Mouse (Mus musculus) intestine, embryonic 15.5 days (tissue): ENCODE results near the gene Rubcn. TPM values are rescaled to one million over a fixed set of nuclear protein-coding genes. Genes with fewer than 3 reads are reported as not detected.

Experiments used
- ATAC-seq: fragments of 200-750 bp; cut with Nextera tagmentation; 2 replicates; pipeline ENCODE4 v1.8.0; 2017; ENCODE audit warnings: moderate TSS enrichment, moderate library complexity
- H3K27ac ChIP-seq: fragments of 300-500 bp; sonication (generic); 2 replicates; pipeline ENCODE4 v1.5.1; 2015; ENCODE audit warnings: mild to moderate bottlenecking, inconsistent platforms
- H3K27me3 ChIP-seq: fragments of 300-500 bp; sonication (generic); replicated peaks from 2 replicates; pipeline ENCODE4 v1.6.1; 2015; ENCODE audit warnings: inconsistent platforms
- H3K36me3 ChIP-seq: fragments of 300-500 bp; sonication (generic); 2 replicates; pipeline ENCODE4 v1.6.1; 2015; ENCODE audit warnings: inconsistent platforms
- H3K4me1 ChIP-seq: fragments of 300-500 bp; sonication (generic); replicated peaks from 2 replicates; pipeline ENCODE4 v1.6.1; 2015; ENCODE audit warnings: inconsistent platforms
- H3K4me2 ChIP-seq: fragments of 300-500 bp; sonication (generic); replicated peaks from 2 replicates; pipeline ENCODE4 v1.6.1; 2015; ENCODE audit warnings: mild to moderate bottlenecking, inconsistent platforms
- H3K4me3 ChIP-seq: fragments of 300-500 bp; sonication (generic); replicated peaks from 2 replicates; pipeline ENCODE4 v1.5.1; 2015; ENCODE audit warnings: inconsistent platforms
- H3K9ac ChIP-seq: fragments of 300-500 bp; sonication (generic); 2 replicates; pipeline ENCODE4 v1.6.1; 2015; ENCODE audit warnings: inconsistent platforms
- H3K9me3 ChIP-seq: fragments of 300-500 bp; sonication (generic); 2 replicates; pipeline ENCODE4 v1.6.1; 2016; ENCODE audit warnings: inconsistent platforms
- WGBS: fragments of 180-500 bp; shearing (Covaris S2); methylation state at CpG from one replicate; pipeline ENCODE4 v1.1.7; 2015; 5-methylcytosine and 5-hydroxymethylcytosine counted together
- polyA plus RNA-seq: library from polyadenylated mRNA; unstranded; fragments of >200 nt; fragmentation: Nextera tagmentation; extraction: Ambion mirVana; gene quantifications from 2 replicates; pipeline ENCODE4 v1.2.1, GENCODE M21; 2015

Rubcn gene
- polyA plus RNA-seq, 1 experiment from 2014 or later, result 14.3 TPM

DNA sequence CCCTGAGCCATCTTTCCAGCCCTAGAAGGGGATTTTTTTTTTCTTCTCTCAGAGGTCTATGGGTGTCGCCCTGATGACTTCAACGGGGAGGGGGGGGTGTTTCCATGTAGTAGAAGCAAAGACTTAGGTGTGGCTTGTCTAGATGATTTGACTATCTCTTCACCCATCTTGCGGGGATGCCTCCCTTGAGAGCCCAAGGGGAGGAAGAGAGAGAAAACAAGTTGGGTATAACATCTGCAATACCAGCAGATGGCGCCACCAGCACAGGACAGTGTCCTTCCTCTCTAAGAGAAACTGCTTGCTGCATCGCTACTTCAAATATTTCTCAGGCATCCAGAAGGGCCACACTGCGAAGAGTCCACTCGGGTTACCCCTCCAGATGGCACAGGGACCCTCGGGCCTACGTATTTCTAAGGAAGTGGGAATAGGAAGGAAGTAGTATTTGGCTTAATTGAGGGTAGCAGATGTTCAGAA lies 64.6 kb downstream of the Rubcn start:
- Histone ChIP-seq H3K4me1 (peaks cover 14% of the 10 kb centered on the region; the same call in 1 of the 2 replicates), H3K36me3 (no peaks in the 10 kb centered on the region), H3K27ac (no peak overlapping the region), H3K4me2 (peak overlapping the region; percentile 17), H3K4me3 (no peak overlapping the region), H3K9me3 (no peaks in the 10 kb centered on the region), H3K9ac (no peak overlapping the region), H3K27me3 (no peaks in the 10 kb centered on the region)
- ATAC-seq, result peak; percentile 46
- 1% methylated on average over 9 of the region's 9 CpGs for WGBS

DNA sequence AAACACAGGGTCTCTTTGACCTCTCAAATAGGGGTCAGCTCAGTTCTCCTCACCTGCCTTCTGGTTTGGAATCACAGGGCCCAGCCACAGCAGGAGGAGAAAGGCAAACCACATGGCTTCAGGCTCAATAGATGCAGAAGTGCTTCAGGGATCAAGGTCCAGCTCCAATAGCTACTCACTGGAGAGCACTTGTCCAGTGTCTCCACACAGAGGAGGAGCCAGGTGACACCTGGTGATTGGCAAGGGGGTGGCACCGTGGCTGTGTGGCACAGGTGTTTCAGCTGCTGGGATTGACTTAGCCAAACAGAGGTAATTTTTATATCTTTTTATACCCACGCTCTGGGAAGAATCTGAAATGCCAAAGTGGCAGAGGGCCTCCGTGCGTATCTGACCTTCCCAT lies 67.2 kb downstream of the Rubcn start, which contains the start of gene Smbd1:
Gene Smbd1 (minus strand): TSS at position 157 of the 400 bp plus-strand sequence.
- Histone ChIP-seq H3K36me3 (no peaks in the 10 kb centered on the region), H3K9ac (no peak within 1 kb of the TSS), H3K4me1 (peaks cover 17% of the 10 kb centered on the region; the same call in 1 of the 2 replicates), H3K4me2 (no peak within 1 kb of the TSS), H3K27ac (no peak within 1 kb of the TSS), H3K27me3 (no peaks in the 10 kb centered on the region), H3K4me3 (no peak within 1 kb of the TSS), H3K9me3 (no peaks in the 10 kb centered on the region)
- WGBS, result 82% methylated on average over 4 of the region's 4 CpGs
- peak; percentile 50; the same call in 1 of the 2 replicates for ATAC-seq

DNA sequence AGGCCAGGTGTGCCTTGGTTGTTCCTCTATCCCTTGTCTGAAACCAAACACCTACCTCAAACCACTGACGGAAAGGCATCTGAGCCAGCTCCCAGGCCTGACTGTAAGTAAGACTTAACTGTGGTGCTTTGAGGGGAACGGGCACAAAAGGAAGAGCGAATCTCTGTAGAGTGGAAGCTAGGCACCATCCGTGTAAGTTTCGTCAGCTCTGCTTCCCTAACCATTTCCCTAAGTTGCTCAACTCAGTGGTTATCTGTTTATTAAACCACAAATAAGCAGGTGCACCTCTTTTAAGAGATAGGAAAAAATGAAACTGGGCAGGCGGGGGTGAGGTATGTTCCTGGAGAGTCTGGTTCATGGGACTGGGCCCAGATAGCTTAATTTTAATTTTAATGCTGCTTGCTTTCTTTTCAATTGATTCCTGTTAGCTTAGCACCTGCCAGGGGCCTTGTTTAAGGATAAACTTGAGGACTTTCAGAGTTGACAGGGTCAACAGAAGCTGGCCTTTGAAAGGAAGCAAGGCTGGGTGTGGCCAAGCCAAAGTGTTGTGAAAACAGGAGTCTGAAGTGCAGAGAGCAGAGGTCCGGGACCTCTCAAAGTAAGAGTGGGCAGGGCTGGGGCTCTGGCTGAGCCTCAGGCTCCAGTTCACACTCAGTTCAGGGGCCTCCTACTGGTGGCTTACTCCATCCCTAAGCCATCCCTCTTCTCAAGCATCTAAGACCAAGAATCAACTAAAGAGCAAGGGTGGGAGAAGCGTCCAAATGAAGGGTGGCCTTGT lies 70.0 kb downstream of the Rubcn start:
- H3K9me3 ChIP-seq, result no peaks in the 10 kb centered on the region
- H3K27ac ChIP-seq, result no peak overlapping the region
- H3K36me3 ChIP-seq, result no peaks in the 10 kb centered on the region
- 54% methylated on average over 8 of the region's 8 CpGs for WGBS
- H3K27me3 ChIP-seq, result no peaks in the 10 kb centered on the region
- H3K9ac ChIP-seq, result no peak overlapping the region
- no peak overlapping the region for H3K4me3 ChIP-seq
- ATAC-seq, result peak; percentile 77
- H3K4me2 ChIP-seq, result no peak overlapping the region
- 0 out of 2 replicates have a peak, but pooled peaks cover 17% of the 10 kb centered on the region for H3K4me1 ChIP-seq

DNA sequence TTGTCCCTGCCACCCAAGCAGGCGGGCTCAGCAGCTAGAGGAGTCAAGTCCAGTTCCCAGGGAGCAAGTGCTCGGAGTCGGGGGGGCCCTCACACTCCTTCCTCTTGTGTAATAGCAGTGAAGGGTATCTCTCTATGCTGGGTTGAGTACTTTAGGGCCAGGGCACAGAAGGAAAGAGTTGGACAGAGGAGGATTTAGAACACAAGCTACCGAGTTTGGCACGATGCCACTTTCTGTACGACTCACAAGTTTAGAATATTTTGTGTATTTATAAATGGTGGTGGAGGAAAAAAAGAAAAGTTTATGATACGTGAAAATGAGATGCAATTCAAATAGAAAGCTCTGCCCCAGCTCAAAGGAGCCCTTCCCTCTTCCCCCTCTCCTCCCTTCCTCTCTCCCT lies 72.4 kb downstream of the Rubcn start:
- no peaks in the 10 kb centered on the region for H3K27me3 ChIP-seq
- no peaks in the 10 kb centered on the region for H3K36me3 ChIP-seq
- H3K9me3 ChIP-seq, result no peaks in the 10 kb centered on the region
- H3K27ac ChIP-seq, result no peak overlapping the region
- H3K4me1 ChIP-seq, result 0 out of 2 replicates have a peak, but pooled peaks cover 17% of the 10 kb centered on the region
- H3K9ac ChIP-seq, result no peak overlapping the region
- WGBS, result 64% methylated on average over 7 of the region's 7 CpGs
- no peak overlapping the region for H3K4me2 ChIP-seq
- no peak overlapping the region for H3K4me3 ChIP-seq
- ATAC-seq, result no peak

DNA sequence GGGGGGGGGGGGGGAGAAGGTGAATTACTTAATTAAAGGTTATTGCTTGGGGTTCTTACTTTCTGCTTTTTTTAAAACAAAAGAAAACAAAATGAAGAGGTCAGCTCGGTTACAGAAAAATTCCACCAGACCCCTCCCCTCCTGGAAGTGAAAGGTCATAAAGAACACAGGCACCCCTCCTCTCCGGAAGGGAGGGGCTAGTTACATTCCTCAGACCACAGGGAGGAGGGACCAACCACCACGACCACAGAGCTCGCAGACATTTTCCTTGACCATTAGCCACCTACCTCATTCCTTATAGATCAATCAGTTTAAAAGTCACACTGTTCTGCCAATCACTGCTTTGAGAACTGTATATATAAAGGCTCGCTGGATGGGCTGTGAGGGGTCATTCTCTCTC lies 73.7 kb downstream of the Rubcn start:
- no peak overlapping the region for H3K4me3 ChIP-seq
- no peak overlapping the region for H3K27ac ChIP-seq
- no peaks in the 10 kb centered on the region for H3K36me3 ChIP-seq
- no peaks in the 10 kb centered on the region for H3K27me3 ChIP-seq
- no peak overlapping the region for H3K4me2 ChIP-seq
- no peak for ATAC-seq
- no peaks in the 10 kb centered on the region for H3K9me3 ChIP-seq
- 0 out of 2 replicates have a peak, but pooled peaks cover 17% of the 10 kb centered on the region for H3K4me1 ChIP-seq
- no peak overlapping the region for H3K9ac ChIP-seq
- WGBS, result 37% methylated on average over 5 of the region's 5 CpGs

DNA sequence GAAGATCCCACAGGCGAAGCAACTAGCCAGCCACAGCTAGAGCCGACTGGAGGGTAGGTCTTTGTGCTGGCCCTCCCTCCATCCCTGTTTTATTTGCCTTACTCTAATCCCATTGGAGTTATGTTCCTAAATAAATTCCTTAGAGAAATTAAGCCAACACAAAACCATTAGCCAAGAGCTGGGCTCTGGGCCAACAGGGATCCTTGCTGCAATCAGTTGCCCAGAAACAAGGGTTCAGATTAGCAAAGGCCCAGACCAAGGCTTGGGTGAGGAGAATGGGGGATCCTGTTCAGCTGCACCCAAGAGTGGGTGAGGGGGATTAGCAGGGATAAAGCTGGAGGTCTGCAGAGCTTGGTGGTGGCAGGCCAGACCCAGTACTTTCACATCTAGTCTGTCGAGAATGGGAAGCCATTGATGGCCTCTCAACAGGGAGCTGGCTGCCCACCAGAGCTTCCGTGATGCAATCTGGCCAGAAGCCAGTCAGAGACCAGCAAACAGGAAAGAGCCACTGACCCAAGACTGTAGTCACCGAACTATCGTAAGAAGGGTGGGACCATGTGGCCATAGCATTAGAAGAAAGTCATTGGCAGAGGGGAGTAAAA lies 74.2 kb downstream of the Rubcn start:
- Histone ChIP-seq H3K36me3 (no peaks in the 10 kb centered on the region), H3K27me3 (no peaks in the 10 kb centered on the region), H3K27ac (no peak overlapping the region), H3K4me2 (no peak overlapping the region), H3K4me1 (peaks cover 22% of the 10 kb centered on the region; the same call in 1 of the 2 replicates), H3K4me3 (no peak overlapping the region), H3K9ac (no peak overlapping the region), H3K9me3 (no peaks in the 10 kb centered on the region)
- WGBS, result 58% methylated on average over 6 of the region's 6 CpGs
- ATAC-seq, result peak; percentile 15; the same call in 1 of the 2 replicates

DNA sequence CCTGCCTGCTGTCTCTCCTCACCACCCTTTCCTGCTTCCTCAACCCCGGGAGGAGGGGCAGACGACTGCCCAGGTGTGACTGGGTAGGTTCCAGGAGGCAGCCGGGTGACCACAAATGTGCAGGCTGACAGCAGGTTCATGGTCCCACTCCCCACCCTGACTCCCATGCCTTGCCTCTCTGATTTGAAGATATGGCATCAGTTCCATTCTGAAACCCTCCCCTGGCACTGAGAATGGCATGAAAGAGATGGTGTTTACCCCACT lies 80.2 kb downstream of the Rubcn start, which contains the start of gene Muc20:
Gene Muc20 (minus strand): TSS at position 10 of the 264 bp plus-strand sequence.
- peaks cover 7% of the 10 kb centered on the region; the same call in 1 of the 2 replicates for H3K4me1 ChIP-seq
- 72% methylated on average over 3 of the region's 3 CpGs for WGBS
- no peak within 1 kb of the TSS for H3K9ac ChIP-seq
- no peak within 1 kb of the TSS for H3K27ac ChIP-seq
- no peaks in the 10 kb centered on the region for H3K9me3 ChIP-seq
- no peak within 1 kb of the TSS for H3K4me2 ChIP-seq
- no peaks in the 10 kb centered on the region for H3K27me3 ChIP-seq
- H3K36me3 ChIP-seq, result no peaks in the 10 kb centered on the region
- no peak within 1 kb of the TSS for H3K4me3 ChIP-seq
- no peak for ATAC-seq

DNA sequence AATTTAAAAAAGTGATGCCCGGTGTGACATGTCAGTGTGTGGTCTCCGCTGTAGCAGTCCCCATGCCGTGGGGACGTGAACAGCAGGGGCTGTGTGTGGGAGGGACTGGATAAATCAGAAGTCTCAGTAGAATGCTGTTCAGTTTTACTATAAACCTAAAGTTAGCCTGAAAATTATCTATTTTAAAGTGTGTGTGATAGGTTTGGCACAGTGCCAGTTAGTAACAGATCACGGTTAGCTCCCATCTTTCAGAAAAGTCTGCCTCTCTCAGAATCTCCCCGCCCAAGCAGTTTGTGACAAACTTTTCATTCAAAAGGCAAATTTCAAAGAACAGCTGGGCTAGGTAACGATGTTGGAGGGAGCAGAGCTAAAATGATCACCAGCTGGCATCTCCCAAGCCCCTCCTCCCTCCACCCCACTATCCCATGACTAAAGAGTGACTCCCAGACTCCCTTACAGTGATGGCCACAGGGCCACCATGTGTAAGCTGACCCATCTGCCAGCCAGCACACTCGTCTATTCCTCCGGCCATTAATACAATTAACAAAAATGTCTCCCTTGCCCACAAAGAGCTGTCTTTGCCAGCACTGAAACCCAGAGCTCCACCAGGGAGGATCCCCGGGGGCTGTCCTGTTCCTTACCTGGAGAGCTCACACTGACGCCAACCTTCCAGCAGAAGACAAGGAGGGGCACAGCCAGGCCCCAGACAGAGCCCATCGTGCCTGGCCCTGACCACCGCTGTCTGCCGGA lies 80.7 kb downstream of the Rubcn start:
- no peak overlapping the region for H3K4me2 ChIP-seq
- peaks cover 7% of the 10 kb centered on the region; the same call in 1 of the 2 replicates for H3K4me1 ChIP-seq
- no peak overlapping the region for H3K4me3 ChIP-seq
- no peaks in the 10 kb centered on the region for H3K36me3 ChIP-seq
- ATAC-seq, result no peak
- no peak overlapping the region for H3K27ac ChIP-seq
- no peaks in the 10 kb centered on the region for H3K9me3 ChIP-seq
- H3K27me3 ChIP-seq, result no peaks in the 10 kb centered on the region
- no peak overlapping the region for H3K9ac ChIP-seq
- WGBS, result 71% methylated on average over 14 of the region's 14 CpGs

DNA sequence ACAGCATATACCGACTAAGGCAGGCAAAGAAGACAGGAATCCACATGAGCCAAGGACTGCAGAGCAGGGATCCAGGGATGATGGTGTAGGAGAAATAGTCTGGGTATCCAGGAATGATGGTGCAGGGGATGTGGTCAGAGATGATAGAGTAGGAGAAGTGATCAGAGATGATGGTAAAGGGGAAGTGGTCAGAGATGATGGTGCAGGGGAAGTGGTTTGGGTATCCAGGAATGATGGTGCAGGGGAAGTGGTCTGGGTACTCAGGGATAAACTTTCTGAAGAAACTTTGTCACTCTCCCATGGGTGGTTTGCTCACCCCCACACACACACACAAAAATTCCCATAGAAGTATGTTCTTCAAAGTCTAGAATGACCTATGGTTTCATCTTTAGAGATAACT lies 82.4 kb downstream of the Rubcn start:
- Histone ChIP-seq H3K9ac (no peak overlapping the region), H3K27ac (no peak overlapping the region), H3K4me2 (no peak overlapping the region), H3K27me3 (no peaks in the 10 kb centered on the region), H3K9me3 (no peaks in the 10 kb centered on the region), H3K4me1 (peaks cover 7% of the 10 kb centered on the region; the same call in 1 of the 2 replicates), H3K4me3 (no peak overlapping the region), H3K36me3 (no peaks in the 10 kb centered on the region)
- WGBS, result 73% methylated on average over 1 of the region's 1 CpGs
- no peak for ATAC-seq

DNA sequence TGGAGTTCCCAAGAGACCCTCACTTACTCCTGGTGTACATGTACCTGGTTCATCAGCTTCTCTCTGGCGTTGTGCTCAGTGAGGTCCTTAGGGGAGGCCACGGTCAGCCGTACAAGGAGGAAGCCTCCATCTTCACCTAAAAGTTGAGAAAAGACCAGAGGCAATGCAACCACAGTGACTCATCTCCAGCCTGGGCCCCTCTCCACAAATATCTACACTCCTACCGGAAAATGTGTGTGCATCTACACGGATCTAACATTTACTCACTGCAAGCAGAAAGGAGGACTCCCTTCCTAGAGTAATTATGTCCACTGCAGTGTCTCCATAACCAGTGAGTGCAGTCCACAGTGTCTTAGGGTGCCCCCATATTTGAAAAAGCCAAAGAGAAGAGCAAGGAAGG lies 87.5 kb downstream of the Rubcn start:
- Histone ChIP-seq H3K4me1 (no peaks in the 10 kb centered on the region), H3K27me3 (no peaks in the 10 kb centered on the region), H3K36me3 (no peaks in the 10 kb centered on the region), H3K27ac (no peak overlapping the region), H3K4me3 (no peak overlapping the region), H3K9ac (no peak overlapping the region), H3K4me2 (no peak overlapping the region), H3K9me3 (no peaks in the 10 kb centered on the region)
- ATAC-seq, result no peak
- 94% methylated on average over 5 of the region's 5 CpGs for WGBS

DNA sequence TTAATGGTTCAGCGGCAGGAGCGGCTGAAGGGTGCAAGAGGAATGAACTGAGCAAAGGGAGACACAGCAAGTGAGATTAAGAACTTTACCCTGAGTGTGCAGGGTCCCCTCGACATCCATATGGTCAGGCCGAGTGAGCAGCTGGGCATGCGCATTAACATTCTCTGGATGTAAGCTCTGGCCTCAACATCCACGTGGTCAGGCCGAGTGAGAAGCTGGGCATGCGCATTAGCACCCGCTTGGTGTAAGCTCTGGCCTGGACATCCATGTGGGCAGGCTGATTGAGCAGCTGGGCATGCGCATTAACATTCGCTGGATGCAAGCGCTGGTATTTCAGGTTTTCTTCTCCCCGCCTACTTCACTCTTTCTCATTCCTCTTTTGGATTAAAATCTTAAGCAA lies 92.7 kb downstream of the Rubcn start:
- Histone ChIP-seq H3K27ac (no peak overlapping the region), H3K36me3 (no peaks in the 10 kb centered on the region), H3K4me3 (no peak overlapping the region), H3K4me1 (no peaks in the 10 kb centered on the region), H3K9ac (no peak overlapping the region), H3K27me3 (no peaks in the 10 kb centered on the region), H3K4me2 (no peak overlapping the region), H3K9me3 (no peaks in the 10 kb centered on the region)
- WGBS, result 80% methylated on average over 13 of the region's 13 CpGs
- ATAC-seq, result no peak

DNA sequence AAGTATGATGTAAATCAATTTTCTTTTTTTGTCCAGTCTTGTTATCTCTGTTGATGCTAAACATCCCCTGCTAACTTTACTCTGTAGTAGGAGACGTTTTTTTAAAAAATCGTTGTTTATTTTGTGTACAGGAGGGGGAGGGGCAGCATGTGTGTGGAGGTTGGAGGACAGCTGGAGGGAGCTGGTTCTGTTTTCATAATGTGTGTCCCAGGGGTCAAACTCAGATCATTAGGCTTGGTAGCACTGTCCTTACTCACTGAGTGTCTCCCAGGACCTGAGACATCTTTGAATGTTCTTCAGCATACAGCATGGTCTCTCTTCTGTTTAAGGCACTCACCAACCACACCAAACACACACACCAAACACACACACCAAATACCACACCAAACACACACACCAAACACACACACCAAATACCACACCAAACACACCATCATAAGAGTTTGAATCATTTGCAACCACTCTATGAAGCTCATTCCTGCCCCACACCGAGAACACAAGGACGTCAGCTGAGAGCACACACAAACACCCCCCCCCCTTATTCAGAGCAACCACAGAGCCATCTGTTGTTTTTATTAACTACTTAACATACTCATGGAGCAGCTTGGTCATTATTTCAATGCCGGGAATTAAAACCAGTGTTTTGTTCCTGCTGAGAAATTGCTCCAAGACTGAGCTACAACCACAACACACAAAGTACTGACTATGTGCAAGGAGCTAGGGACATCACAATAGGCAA lies 94.1 kb downstream of the Rubcn start:
- no peaks in the 10 kb centered on the region for H3K4me1 ChIP-seq
- no peak overlapping the region for H3K27ac ChIP-seq
- H3K9ac ChIP-seq, result no peak overlapping the region
- no peak overlapping the region for H3K4me2 ChIP-seq
- 44% methylated on average over 5 of the region's 5 CpGs for WGBS
- no peak for ATAC-seq
- no peaks in the 10 kb centered on the region for H3K36me3 ChIP-seq
- no peaks in the 10 kb centered on the region for H3K27me3 ChIP-seq
- H3K9me3 ChIP-seq, result no peaks in the 10 kb centered on the region
- H3K4me3 ChIP-seq, result no peak overlapping the region
